Mouse (Mus musculus): ENCODE results near the gene Ccdc63. TPM values are rescaled to one million over a fixed set of nuclear protein-coding genes. Genes with fewer than 3 reads are reported as not detected.
"Not testable (repeated sequence)": the region's sequence is repeated elsewhere in the genome, so short reads cannot be mapped to it uniquely, and the experiment has no call there.

Ccdc63 gene
- total RNA-seq, 2 experiments from 2014 or later = not detected

DNA sequence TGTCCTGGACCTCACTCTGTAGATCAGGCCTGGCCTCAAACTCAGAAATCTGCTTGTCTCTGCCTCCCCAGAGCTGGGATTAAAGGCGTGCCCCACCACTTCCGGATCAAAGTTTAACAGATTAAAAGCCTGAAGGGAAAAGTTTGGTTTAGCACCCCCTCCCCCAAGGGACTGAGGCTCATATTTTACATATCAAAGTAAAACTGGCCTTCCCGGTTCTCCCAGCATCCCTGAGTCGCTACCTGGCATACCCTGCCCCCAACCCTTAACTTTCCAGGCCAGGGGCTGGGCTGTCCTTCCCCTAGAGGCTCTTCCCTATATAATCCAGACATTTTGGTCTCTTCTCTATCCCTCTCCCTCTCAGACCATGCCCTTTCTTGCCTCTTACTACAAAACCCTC, 8.6 kb upstream of the Ccdc63 start:
- no peak for DNase-seq

DNA sequence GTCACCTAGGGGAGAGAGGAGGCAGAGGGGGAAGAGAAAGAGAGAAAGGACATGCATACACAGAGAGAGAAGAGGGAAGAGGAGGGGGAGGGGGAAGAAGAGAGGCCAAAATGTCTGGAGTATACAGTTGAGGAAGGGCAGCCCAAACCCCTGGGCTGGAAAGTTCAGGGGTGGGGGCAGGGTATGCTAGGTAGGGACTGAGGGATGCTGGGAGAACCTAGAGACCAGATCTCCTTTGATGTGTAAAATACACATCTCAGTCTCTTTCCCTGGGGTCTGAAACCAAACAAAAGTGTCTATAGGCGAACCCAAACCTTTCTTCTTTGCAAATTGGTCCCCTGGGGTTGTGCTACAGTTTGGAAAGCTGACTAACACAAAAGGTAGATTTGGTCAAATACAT, 7.5 kb upstream of the Ccdc63 start:
- DNase-seq = no peak

DNA sequence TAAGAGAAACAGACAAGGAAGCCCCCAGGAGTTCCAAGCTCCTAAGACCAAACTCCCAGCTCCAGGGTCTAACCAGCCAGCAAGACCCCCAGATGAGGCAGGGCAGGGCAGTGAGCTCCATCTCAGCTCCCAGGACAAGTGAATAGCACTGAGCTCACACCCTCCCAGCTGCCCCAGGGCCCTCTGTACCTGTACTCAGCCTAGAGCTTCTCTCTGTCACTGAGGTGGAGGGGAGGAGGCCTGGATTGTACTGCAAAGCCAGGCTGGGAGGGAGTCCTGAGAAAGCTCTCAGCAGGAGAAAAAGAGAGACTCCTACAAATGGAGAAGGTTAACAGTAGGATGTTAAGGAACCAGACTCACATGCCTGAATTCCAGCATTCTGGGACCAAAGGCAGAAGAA, 6.0 kb upstream of the Ccdc63 start:
- DNase-seq = no peak

DNA sequence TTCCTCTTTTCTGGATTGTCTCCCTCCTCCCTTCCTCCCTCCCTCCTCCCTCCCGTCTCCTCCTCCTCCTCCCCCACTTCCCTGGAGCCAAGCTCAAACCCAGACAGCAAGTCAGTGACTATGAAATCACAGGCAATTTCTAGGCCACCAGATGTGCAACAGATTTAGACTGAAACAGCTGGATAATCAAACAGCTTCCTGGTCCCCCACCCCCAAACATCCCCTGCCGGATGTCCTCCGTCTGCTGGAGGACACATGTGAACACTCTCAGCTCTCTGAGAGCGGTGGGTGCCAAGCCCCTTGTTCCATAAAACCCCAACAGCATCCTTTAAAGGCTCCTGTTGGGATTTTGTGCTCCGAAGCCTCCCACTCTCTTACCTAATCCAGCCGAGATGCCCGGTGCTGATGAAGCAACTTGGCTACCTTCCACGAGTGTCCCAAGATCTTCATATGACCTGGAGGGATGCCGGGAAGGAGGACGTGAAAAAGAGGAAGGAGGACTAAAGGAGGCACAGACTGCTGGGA, 5.5 kb upstream of the Ccdc63 start:
- peak; percentile 86 to 88 for DNase-seq

DNA sequence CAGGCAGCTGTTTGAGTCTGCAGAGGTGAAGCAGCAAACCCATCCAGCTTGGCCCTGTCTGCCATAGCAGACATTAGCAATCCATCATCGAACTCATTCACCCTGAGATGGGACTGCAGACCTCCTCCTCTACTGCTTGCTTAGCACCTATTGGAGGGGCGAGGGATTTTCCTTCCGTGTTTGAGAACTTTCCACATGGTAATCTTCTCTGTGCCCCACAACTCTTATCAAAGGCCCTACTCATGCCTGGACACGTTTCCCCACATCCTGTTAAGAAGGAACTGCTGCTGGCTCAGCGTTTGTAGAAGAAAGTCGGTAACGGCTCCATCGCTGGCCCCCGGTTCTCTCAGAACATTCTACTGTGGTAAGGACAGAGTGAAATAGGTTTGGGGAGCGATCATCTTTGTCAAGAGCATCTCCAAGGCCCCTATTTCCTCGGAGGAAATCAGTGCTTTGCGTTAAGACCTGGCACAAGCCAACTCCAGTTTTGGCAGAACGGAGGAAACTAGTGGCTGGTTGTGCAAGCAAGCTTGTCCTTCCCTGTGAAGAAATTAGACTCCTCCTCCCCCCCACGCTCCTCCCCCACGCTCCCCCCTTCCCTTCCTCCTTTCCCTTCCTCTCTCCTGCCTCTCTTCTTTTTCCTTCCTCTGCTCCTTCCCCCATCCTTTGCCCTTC, 4.9 kb upstream of the Ccdc63 start:
- DNase-seq = peak; percentile 84

DNA sequence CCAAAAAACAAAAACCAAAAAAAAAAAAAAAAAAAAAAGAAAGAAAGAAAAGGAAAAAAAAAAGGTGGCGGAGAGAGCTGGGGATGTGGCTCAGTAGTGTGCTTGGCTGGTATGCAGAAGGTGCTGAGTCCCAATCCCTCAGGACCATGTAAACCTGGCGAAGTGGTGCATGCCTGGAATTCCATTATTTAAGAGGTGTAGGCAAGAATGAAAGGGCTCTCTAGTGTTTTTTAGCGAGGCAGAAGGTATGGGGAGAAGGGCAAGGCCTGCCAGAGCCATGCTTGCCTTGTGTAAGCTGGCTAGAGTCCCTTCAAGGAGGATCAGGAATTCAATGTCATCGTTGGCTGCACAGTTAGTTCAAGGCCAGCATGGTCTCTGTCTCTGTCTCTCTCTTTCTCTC, 4.2 kb upstream of the Ccdc63 start:
- DNase-seq = peak in 1 of 2 experiments; percentile 15

DNA sequence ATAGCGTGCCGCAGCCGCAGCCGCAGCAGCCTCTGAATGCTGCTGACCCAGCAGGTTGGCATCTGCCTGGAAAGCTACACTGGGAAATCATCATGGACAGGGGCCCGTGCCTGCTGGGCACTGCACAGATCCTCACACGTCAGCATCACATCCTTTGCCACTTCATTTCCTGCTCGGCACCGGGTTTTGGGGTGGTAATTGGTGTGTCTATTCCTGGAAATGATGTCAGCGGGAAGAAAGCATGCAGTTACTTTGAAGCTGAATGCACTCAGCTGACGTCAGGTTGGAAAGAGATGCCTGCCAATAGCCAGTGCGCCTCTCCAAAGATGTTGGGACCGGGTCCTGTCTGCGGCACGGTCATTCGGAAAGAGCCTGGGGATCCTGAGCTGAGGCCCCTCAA, 2.9 kb upstream of the Ccdc63 start:
- DNase-seq = peak; percentile 80 to 89

DNA sequence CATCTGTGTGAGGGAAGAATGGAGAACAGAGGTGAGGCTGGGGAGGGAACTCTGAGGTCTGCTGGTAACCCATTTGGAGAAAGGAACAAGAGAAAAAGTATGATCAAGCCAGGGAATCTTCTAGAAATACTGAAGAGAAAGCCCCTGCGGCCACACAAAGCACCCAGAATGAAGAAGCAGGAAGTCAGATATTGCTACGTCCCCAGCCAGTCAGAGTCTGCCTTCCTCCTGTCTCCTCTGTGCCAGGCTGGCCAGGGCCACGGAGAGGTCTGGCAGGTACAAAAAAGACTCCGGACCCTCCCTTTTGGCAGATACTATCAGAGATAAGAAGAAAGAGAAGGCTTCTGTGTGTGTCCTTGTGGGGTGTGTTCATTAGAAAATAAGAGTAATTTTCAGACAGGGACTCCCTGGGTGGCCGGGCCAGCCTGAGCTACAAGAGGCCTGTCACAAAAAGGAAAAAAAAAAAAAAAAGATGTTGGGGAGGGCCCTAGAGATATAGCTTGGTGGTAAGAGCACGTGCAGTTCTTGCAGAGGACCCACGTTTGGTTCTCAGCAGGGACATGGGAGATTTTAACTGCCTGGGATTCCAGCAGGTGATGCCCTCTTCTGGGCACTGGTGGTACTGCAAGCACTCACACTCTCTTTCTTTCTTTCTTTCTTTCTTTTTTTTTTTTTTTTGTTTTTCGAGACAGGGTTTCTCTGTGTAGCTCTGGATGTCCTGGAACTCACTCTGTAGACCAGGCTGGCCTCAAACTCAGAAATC, 1.8 kb upstream of the Ccdc63 start:
- DNase-seq = peak in 1 of 2 experiments; percentile 71

DNA sequence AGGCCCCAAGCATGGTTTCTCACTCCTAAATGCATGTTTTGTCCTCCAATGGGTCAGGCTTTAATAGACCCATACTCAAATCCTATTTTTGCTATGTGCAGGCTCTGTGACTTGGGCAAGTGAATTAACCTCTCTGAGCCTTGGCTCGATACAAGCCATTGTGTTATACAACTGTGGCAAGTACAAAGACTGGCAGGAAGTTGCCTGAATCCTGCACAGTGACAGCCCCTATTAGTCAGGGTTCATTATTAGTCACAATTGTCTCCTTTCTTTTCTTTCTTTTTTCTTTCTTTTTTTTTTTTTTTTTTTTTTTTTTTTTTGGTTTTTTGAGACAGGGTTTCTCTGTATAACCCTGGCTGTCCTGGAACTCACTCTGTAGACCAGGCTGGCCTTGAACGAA, 852 bp downstream of the Ccdc63 start:
- not testable (repeated sequence) for DNase-seq

DNA sequence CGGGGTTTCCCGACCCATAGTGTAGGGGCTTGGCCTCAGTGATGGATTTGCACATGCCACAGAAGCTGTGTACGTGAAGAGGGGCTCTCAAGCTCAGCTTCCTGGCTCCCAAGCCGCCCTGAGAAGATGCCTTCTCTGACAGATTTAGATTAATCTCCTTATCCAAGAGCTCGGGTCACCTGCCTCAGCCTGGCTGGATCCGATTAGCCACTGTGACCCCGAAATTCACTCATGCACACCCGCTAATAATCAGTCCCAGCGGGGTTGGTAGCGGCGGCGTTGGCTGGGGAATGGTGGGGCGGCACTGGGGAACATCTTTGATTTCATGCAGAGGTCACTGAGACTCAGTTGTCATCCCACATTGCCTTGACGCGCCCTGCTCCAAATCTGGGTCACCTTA, 1.8 kb downstream of the Ccdc63 start:
- no peak for DNase-seq

DNA sequence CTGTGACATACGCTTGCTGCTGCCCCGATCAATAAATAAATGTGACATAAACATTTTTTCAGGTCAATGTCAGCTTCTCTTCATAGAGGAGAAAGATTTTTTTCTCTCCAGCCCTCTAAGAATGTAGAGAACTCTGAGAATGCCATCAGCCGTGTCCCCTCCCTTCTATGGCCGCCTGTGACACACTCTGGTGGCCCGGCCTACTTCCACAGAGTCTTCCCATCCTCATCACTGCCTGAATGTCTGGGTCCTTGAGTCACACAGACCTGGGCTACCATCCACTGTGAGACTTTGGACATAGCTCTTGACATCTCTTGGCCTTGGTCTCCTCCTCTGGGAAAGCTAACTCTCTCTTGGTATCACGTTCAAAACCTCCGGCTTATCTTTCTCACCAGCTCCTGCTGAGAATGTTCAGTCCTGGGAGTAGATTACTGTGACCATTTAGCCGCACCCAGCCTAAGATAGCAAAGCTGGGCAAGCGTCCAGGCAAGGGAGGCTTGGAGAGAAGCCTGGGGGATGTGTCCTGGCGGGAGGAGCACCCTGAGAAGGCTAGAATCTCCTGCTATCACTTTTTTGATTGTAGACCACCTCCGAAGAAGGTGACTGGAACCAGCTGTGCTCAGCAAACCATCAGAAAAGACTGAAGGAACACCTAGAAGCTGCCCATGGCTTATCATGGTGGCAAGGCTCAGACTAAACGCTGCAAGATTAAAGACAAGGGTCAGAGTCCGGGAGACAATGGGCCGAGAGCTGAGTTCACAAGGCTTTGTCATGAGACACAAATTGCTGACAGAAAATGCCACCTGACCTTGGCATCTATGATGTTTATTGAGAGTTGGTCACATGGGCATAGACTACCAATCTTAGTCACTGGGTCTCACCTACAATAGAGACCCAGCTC, 3.9 kb downstream of the Ccdc63 start:
- peak; percentile 82 to 85 for DNase-seq

DNA sequence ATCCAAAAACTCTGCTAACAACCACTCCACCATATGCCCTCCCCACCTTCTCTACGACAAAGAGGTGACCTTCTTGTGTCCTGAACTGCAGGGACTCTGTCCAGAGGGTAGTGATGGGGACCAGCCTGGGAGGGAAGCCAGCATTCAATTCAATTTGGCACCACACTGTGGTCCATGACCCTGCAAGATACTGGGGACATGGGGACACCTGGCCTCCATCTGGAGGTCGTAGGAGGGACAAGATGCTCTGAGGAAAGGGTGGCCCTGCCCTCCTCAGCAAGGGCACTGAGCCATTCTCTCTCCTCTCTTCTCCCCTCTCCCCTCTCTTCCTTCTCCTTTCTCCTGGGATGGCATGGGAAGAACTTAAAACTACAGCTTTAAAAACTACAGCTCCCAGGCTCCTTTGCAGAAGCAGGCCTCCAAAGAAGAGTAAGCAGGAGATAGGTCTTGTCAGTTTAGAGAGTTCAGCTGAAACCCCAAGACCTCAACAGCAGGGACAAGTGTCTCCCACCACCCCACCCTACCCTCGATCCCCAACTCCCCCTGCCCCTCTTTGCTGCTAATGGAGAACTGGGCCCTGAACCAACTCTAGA, 5.2 kb downstream of the Ccdc63 start:
- DNase-seq = peak in 1 of 2 experiments; percentile 39

DNA sequence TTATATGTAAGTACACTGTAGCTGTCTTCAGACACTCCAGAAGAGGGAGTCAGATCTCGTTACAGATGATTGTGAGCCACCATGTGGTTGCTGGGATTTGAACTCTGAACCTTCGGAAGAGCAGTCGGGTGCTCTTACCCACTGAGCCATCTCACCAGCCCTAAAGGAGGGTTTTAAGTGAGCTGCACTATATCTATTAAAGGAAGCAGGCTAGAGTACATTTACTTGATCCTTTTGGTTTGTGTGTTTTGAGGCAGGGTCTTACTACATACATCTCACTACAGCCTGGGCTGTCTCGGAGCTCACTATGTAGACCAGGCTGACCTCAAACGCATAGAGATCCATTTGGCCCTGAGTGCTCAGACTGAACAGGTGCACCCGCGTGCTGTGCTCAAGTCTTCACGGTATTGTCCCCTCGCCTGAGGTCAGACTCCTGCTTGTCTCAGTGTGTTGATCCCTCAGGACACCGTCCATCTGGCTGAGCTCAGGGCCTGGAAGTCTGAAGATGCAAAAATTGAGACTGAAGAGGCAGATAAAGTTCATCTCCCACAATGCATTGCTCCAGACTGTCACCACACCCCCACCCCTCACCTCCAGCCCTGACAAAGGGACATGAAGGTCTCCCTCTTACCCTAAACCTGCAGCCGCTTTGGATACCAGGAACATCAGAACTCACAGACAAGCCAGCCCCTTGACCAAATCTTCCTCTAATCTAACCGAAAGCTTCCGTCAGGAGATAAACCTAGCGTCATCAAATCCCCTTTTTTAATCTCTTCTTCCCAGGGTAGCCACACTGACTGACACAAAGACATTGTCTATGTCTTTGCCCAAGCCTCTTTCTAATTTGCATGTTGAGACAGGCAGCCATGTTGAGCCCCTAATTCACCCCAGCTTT, 6.0 kb downstream of the Ccdc63 start:
- no peak for DNase-seq

DNA sequence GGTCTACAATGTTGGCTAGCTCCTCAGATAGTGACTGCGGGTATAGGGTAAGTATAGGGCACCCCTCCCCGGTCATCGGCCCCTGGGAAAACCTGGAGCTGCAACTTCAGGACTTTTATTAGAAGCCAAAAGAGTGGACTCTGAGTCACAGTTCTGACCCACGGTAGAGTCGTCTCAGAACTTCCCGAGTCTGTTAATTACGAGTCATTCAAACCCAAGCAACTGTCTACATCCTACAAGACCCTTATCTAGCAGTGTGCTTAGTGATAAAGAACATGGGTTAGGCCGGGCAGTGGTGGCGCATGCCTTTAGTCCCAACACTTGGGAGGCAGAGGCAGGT, 7.6 kb downstream of the Ccdc63 start:
- DNase-seq = no peak

DNA sequence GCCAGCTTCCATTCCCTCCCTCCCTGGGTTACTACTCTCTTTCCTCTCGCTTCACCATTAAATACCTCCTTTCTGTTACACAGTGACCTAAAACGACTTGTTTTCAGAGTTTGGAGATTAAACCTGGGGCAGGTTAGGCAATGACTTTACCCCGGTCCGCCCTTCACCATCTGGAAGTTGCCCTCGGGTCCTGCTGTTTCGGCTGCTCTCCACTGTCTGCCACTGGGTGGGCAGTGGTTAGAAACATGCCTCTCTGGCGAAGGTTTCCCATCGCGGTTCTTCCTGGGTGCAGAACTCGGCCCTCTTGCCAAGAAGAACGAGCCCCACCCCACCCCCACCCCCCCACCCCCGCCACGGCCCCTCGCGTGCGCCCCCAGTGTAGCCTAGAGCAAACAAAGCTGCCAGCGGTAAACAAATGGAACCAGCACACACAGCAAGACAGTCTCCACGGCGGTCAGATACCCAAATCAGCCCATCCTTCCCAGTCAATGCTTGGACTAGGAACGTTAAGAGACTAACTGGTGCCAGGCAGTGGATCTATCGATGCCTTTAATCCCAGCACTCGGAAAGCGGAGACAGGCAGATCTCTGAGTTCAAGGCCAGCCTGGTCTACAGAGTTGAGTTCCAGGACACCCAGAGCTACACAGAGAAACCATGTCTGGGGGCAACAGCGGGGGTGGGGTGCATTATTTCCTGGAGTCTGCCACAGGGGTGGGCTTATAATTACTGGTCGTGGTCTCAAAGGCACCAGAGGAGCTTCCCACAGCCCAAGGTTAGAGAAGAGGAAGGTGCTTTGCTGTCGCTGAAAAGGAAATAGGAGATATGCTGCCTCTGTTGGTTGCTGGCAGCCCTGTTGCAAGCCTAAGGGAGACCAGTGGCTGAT, 8.2 kb downstream of the Ccdc63 start:
- no peak for DNase-seq

DNA sequence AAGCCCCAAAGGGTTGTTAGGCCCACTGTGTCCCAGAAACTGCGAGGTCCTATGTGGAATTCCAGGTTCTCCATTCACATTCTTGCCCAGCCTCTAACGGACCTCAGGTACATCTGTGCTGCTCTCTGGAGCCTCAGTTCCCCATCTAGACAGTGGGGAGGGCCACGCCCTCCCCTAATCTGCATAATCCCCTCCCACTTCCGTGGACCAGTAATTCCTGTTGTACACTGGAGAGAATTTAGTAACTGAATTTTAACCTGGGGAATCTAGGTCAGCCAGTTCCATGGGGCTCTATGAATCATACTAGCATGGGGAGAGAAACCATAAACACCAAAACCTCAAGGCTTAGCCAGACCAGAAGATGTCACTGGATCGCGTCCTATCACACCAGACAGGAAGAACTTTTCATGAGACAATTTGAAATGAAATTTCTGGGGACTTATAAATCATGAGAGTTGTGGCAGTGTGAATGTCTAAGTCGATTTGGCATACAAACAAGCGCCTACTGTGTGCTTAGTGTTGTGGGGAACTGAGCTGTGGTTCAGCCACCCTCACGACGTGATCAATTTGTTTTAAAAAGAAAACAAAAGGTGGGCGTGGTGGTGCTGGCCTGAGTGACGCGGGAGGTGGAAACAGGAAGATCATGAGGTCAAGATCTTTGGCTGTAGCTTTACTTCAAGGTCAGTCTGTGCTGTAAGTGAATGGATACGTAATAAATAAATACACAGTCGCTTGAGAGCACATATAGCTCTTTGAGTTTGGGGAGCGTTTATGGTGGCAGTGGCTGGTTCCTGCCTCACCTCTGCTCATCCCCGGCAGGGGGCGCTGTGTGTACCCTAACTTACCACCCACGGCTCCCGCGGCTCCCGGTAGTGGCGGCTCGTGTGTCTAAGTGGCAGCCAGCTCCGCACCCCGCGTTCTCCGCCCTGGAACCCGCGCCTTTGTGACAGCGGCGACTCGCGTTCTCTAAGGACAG, 9.3 kb downstream of the Ccdc63 start:
- peak; percentile 87 to 95 for DNase-seq

DNA sequence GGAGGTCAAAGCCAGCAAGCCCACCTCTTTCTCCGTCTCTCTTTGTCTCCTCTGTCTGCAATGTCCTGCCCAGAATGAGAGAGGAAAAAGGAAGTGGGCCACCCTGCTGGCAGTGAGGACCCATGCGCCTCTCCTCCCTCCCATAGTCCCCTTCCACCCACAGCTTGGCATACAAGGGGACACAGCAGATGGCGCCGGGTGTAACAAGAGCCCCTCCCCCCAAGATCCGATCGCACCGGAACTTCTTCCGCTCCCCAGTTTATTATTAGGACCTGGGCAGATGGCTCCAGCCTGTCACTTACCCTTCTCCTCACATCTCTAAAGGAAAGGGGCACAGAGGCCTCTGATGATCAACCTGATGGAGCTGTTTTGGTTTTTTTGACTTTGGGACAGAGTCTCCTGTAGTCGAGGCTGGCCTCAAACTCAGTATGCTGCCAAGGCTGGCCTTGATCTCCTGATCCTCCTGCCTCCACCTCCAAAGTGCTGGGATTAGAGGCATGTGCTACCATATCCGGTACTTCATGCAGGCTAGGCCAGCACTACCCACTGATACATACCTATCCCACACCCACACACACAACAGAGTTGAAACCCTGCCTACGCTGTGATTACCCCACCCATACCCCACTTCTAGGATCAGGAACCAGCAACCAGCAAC, 10.2 kb downstream of the Ccdc63 start:
- no peak for DNase-seq

DNA sequence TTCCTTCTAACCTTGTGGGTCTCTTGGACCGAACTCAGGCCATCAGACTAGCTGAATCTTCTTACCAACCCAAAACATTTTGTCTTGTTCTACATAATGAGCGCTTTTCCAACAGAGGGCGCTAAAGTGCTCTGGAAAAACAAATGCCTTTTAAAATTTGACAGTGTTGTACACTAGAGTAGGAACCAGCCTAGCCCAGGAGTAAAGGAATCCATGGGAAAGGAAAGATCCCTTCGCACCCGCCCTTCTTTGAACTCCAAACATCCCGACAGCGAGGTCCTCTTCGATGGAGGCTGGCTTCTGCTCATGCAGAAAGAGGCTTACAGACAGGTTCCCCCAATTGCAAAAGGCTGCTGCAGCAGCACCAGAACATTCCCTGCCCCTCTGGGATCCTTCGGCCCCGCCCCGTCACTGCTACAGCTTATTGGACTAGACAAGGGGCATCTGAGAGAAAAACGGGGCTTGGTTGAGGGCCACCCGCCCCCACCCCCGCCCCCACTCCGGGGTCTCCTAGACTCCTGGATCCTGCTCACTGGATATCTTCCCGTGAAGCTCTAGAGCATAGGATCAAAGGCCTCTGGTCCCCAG, 11.5 kb downstream of the Ccdc63 start:
- peak; percentile 80 to 90 for DNase-seq
